9 mouse cellular contexts compared by ENCODE assay signal in genomic region chr16:10783451-10783850, GRCm38 (mm10). TPM values are rescaled to one million over a fixed set of nuclear protein-coding genes. Genes with fewer than 3 reads are reported as not detected.
DNase-seq lines count a peak whose midpoint lies in the region; ATAC-seq and TF ChIP-seq lines count a peak whose summit lies in the region.
"Had no signal": no experiment of that assay in that cellular context is flagged by ENCODE, and none has a peak within 500 bp of the region (broad histone marks: within the 10 kb centered on the region; RNA-seq: fewer than 3 reads in every experiment).

No protein-coding gene starts in this region.

- peak overlapping the region; percentile 97 for H3K4me2 ChIP-seq in heart, embryonic 15.5 days
- H3K4me2 ChIP-seq in limb, embryonic 15.5 days: peak overlapping the region; percentile 80

- peaks cover 68% of the 10 kb centered on the region for H3K4me1 ChIP-seq in heart, embryonic 15.5 days (replicated peaks)
- H3K4me1 ChIP-seq in thymus, adult 2 months (replicated peaks; ENCODE audit: control insufficient read depth, insufficient read depth, low read length): peaks cover 46% of the 10 kb centered on the region
- peaks cover 66% of the 10 kb centered on the region for H3K4me1 ChIP-seq in limb, embryonic 15.5 days

- no peaks in the 10 kb centered on the region for H3K36me3 ChIP-seq in heart, embryonic 15.5 days
- H3K36me3 ChIP-seq in thymus, adult 2 months (ENCODE audit: control insufficient read depth, insufficient read depth, low read length): peaks cover 25% of the 10 kb centered on the region
- no peaks in the 10 kb centered on the region for H3K36me3 ChIP-seq in limb, embryonic 15.5 days

- H3K27me3 ChIP-seq in heart, embryonic 15.5 days: no peaks in the 10 kb centered on the region
- no peaks in the 10 kb centered on the region for H3K27me3 ChIP-seq in thymus, adult 2 months (ENCODE audit: control insufficient read depth, insufficient read depth, low read length)
- no peaks in the 10 kb centered on the region for H3K27me3 ChIP-seq in limb, embryonic 15.5 days

- TF ChIP-seq CTCF in thymus, adult 2 months (IDR thresholded peaks at IDR 0.05; ENCODE audit: borderline replicate concordance, control insufficient read depth, extremely low read depth, insufficient read depth, low read length, poor library complexity): no peak

- WGBS in heart, embryonic 15.5 days: 51% methylated on average over 8 of the region's 8 CpGs
- 36% methylated on average over 8 of the region's 8 CpGs for WGBS in thymus, adult 2 months
- 38% methylated on average over 8 of the region's 8 CpGs for WGBS in limb, embryonic 15.5 days

- ATAC-seq in heart, embryonic 15.5 days (replicated peaks; ENCODE audit: insufficient number of reproducible peaks, insufficient read depth, low FRiP score, low read depth): no peak
- ATAC-seq in limb, embryonic 15.5 days (ENCODE audit: insufficient number of reproducible peaks, low FRiP score, low TSS enrichment, low read depth): no peak

- DNase-seq in heart, postnatal 36 days: no peak
- no peak for DNase-seq in thymus, adult 2 months
- DNase-seq in thymus, adult 18-20 months: no peak
- no peak for DNase-seq in adrenal gland, postnatal 10 days
- DNase-seq in right cerebral cortex, adult 2 months (ENCODE audit: low spot score in 2 of 2): no peak
- DNase-seq in urinary bladder, postnatal 10 days (ENCODE audit: low spot score): no peak

- intact Hi-C loops in heart, postnatal 36 days (cut with DNase I): no loop called here

- H3K9ac ChIP-seq in heart, embryonic 15.5 days: no peak overlapping the region
- H3K9ac ChIP-seq in limb, embryonic 15.5 days: peak overlapping the region; percentile 14; the same call in 1 of the 2 replicates

- no peak for TF ChIP-seq POLR2A in thymus, adult 2 months (IDR thresholded peaks at IDR 0.05; ENCODE audit: control insufficient read depth, extremely low read depth, insufficient read depth, low read length, poor library complexity)

- H3K27ac ChIP-seq in heart, embryonic 15.5 days: peak overlapping the region; percentile 74; the same call in 1 of the 2 replicates
- peak overlapping the region; percentile 68 for H3K27ac ChIP-seq in thymus, adult 2 months (ENCODE audit: control insufficient read depth, insufficient read depth, low read length)
- H3K27ac ChIP-seq in limb, embryonic 15.5 days: peak overlapping the region; percentile 100
- H3K27ac ChIP-seq: macrophage had no signal

- H3K9me3 ChIP-seq in heart, embryonic 15.5 days (replicated peaks): no peaks in the 10 kb centered on the region
- no peaks in the 10 kb centered on the region for H3K9me3 ChIP-seq in limb, embryonic 15.5 days

- peak overlapping the region; percentile 85 for H3K4me3 ChIP-seq in heart, embryonic 15.5 days
- peak overlapping the region; percentile 69 for H3K4me3 ChIP-seq in thymus, adult 2 months (ENCODE audit: control insufficient read depth, insufficient read depth, low read length)
- H3K4me3 ChIP-seq in limb, embryonic 15.5 days: peak overlapping the region; percentile 85

RNA-seq across cellular contexts. Expression of gene Socs1, which starts 1.9 kb away (rescaled TPM):
- polyA plus RNA-seq in heart, embryonic 15.5 days (2015; fragmentation: Nextera tagmentation; extraction: Ambion mirVana): 5.1 and 8.3 TPM in 2 replicates
- under 1 TPM; 0.33 to 0.49 TPM for total RNA-seq in heart, postnatal 36 days (2021)
- polyA plus RNA-seq in thymus, adult 2 months (2012; rRNA removed): 279 and 377 TPM in 2 replicates
- 17.4 and 17.5 TPM in 2 replicates for polyA plus RNA-seq in limb, embryonic 15.5 days (2015; fragmentation: Nextera tagmentation; extraction: Ambion mirVana)
- 1 to 10 TPM; 2.1 to 2.6 TPM for total RNA-seq in adrenal gland, postnatal 10 days (2021)

RNA-seq across cellular contexts. Expression of gene Tnp2, which starts 5.0 kb away (rescaled TPM):
- polyA plus RNA-seq in heart, embryonic 15.5 days (2015; fragmentation: Nextera tagmentation; extraction: Ambion mirVana): not detected in 2 replicates
- not detected for total RNA-seq in heart, postnatal 36 days (2021)
- 2.7 and 14.2 TPM in 2 replicates for polyA plus RNA-seq in thymus, adult 2 months (2012; rRNA removed)
- polyA plus RNA-seq in limb, embryonic 15.5 days (2015; fragmentation: Nextera tagmentation; extraction: Ambion mirVana): not detected in 2 replicates
- total RNA-seq in adrenal gland, postnatal 10 days (2021): not detected
- polyA plus RNA-seq: macrophage had no signal

RNA-seq across cellular contexts. Expression of gene Prm3, which starts 7.3 kb away (rescaled TPM):
- polyA plus RNA-seq in heart, embryonic 15.5 days (2015; fragmentation: Nextera tagmentation; extraction: Ambion mirVana): not detected in 2 replicates
- not detected for total RNA-seq in heart, postnatal 36 days (2021)
- not detected in 2 replicates for polyA plus RNA-seq in thymus, adult 2 months (2012; rRNA removed)
- polyA plus RNA-seq in limb, embryonic 15.5 days (2015; fragmentation: Nextera tagmentation; extraction: Ambion mirVana): not detected in 2 replicates
- total RNA-seq in adrenal gland, postnatal 10 days (2021): not detected
- polyA plus RNA-seq: macrophage had no signal

RNA-seq across cellular contexts. Expression of gene Prm2, which starts 12.5 kb away (rescaled TPM):
- not detected in 2 replicates for polyA plus RNA-seq in heart, embryonic 15.5 days (2015; fragmentation: Nextera tagmentation; extraction: Ambion mirVana)
- total RNA-seq in heart, postnatal 36 days (2021): not detected
- 0.50 and 7.0 TPM in 2 replicates for polyA plus RNA-seq in thymus, adult 2 months (2012; rRNA removed)
- polyA plus RNA-seq in limb, embryonic 15.5 days (2015; fragmentation: Nextera tagmentation; extraction: Ambion mirVana): not detected in 2 replicates
- not detected for total RNA-seq in adrenal gland, postnatal 10 days (2021)
- polyA plus RNA-seq: macrophage had no signal

RNA-seq across cellular contexts. Expression of gene Prm1, which starts 22.2 kb away (rescaled TPM):
- polyA plus RNA-seq in heart, embryonic 15.5 days (2015; fragmentation: Nextera tagmentation; extraction: Ambion mirVana): 0.30 TPM in 1 of 2 replicates, not detected in the other
- not detected for total RNA-seq in heart, postnatal 36 days (2021)
- polyA plus RNA-seq in thymus, adult 2 months (2012; rRNA removed): 0.96 and 6.1 TPM in 2 replicates
- polyA plus RNA-seq in limb, embryonic 15.5 days (2015; fragmentation: Nextera tagmentation; extraction: Ambion mirVana): 0.50 TPM in 1 of 2 replicates, not detected in the other
- not detected for total RNA-seq in adrenal gland, postnatal 10 days (2021)
- polyA plus RNA-seq: macrophage had no signal

Comparison
In these comparisons a context has a peak if more than half of its experiments do, and no peak if none do; other contexts are left out.
1. RNA of gene Socs1, which starts 1.9 kb away (polyA plus RNA-seq): 279 to 377 TPM in thymus, adult 2 months; 17.4 to 17.5 TPM in limb, embryonic 15.5 days and 5.1 to 8.3 TPM in heart, embryonic 15.5 days; every median in the first group is over 10 times any median in the second.
2. Peak in every context shown above with its lines, with median percentiles within 50 percentile points of each other: H3K27ac ChIP-seq and H3K4me3 ChIP-seq.